Mouse (Mus musculus): ENCODE measurements around the gene Igsf11. TPM values are rescaled to one million over a fixed set of nuclear protein-coding genes. Genes with fewer than 3 reads are reported as not detected.

Gene Igsf11
- polyA plus RNA-seq, 1 experiment from 2014 or later: 1.5 TPM

- no peak for DNase-seq (ENCODE audit: low spot score)
- H3K36me3 ChIP-seq: no peaks in the 10 kb centered on the region
These were observed 17.0 kb downstream of the Igsf11 start for GRCm38 (mm10) chr16:38909506-38909905.

GRCm38 (mm10) chr16:38910088-38910487 lies 17.6 kb downstream of the Igsf11 start:
- Histone ChIP-seq H3K36me3 (no peaks in the 10 kb centered on the region), H3K4me1 (no peaks in the 10 kb centered on the region), H3K4me3 (no peak overlapping the region), H3K27me3 (ENCODE audit: low read depth, poor library complexity, severe bottlenecking) (peaks cover 10% of the 10 kb centered on the region; the same call in 1 of the 2 replicates), H3K27ac (replicated peaks) (no peak overlapping the region), H3K9me3 (replicated peaks) (no peaks in the 10 kb centered on the region)
- DNase-seq (ENCODE audit: low spot score): no peak
- 89% methylated on average over 8 of the region's 8 CpGs for WGBS

More at GRCm38 (mm10) chr16:38909506-38909905, 17.0 kb downstream of the Igsf11 start:
- peaks cover 13% of the 10 kb centered on the region for H3K27me3 ChIP-seq (ENCODE audit: low read depth, poor library complexity, severe bottlenecking)
- no peaks in the 10 kb centered on the region for H3K4me1 ChIP-seq
- H3K27ac ChIP-seq (replicated peaks): no peak overlapping the region
- 88% methylated on average over 12 of the region's 12 CpGs for WGBS
- H3K9me3 ChIP-seq (replicated peaks): no peaks in the 10 kb centered on the region
- H3K4me3 ChIP-seq: no peak overlapping the region

- H3K9me3 ChIP-seq (replicated peaks): no peaks in the 10 kb centered on the region
- no peak overlapping the region for H3K4me3 ChIP-seq
- H3K4me1 ChIP-seq: no peaks in the 10 kb centered on the region
- no peaks in the 10 kb centered on the region for H3K27me3 ChIP-seq (ENCODE audit: low read depth, poor library complexity, severe bottlenecking)
- 92% methylated on average over 4 of the region's 4 CpGs for WGBS
- no peak overlapping the region for H3K27ac ChIP-seq (replicated peaks)
- no peak for DNase-seq (ENCODE audit: low spot score)
- no peaks in the 10 kb centered on the region for H3K36me3 ChIP-seq
These were observed 23.0 kb downstream of the Igsf11 start for GRCm38 (mm10) chr16:38915451-38915850.

GRCm38 (mm10) chr16:38916053-38916786 lies 23.7 kb downstream of the Igsf11 start:
- Histone ChIP-seq H3K9me3 (replicated peaks) (no peaks in the 10 kb centered on the region), H3K36me3 (no peaks in the 10 kb centered on the region), H3K4me1 (no peaks in the 10 kb centered on the region), H3K4me3 (no peak overlapping the region), H3K27me3 (ENCODE audit: low read depth, poor library complexity, severe bottlenecking) (no peaks in the 10 kb centered on the region), H3K27ac (replicated peaks) (no peak overlapping the region)
- 90% methylated on average over 12 of the region's 12 CpGs for WGBS
- DNase-seq (ENCODE audit: low spot score): no peak

GRCm38 (mm10) chr16:38916885-38917284 lies 24.4 kb downstream of the Igsf11 start:
- no peak for DNase-seq (ENCODE audit: low spot score)
- H3K9me3 ChIP-seq (replicated peaks): no peaks in the 10 kb centered on the region
- no peak overlapping the region for H3K4me3 ChIP-seq
- H3K27me3 ChIP-seq (ENCODE audit: low read depth, poor library complexity, severe bottlenecking): no peaks in the 10 kb centered on the region
- no peaks in the 10 kb centered on the region for H3K36me3 ChIP-seq
- no peaks in the 10 kb centered on the region for H3K4me1 ChIP-seq
- H3K27ac ChIP-seq (replicated peaks): no peak overlapping the region
- WGBS: 84% methylated on average over 5 of the region's 5 CpGs

- Histone ChIP-seq H3K9me3 (replicated peaks) (no peaks in the 10 kb centered on the region), H3K27me3 (ENCODE audit: low read depth, poor library complexity, severe bottlenecking) (no peaks in the 10 kb centered on the region), H3K4me3 (no peak overlapping the region), H3K36me3 (no peaks in the 10 kb centered on the region), H3K27ac (replicated peaks) (no peak overlapping the region), H3K4me1 (no peaks in the 10 kb centered on the region)
- no peak for DNase-seq (ENCODE audit: low spot score)
- WGBS: 95% methylated on average over 2 of the region's 2 CpGs
These were observed 25.6 kb downstream of the Igsf11 start for GRCm38 (mm10) chr16:38918121-38918520.

GRCm38 (mm10) chr16:38920488-38920887 lies 28.0 kb downstream of the Igsf11 start:
- H3K36me3 ChIP-seq: no peaks in the 10 kb centered on the region

GRCm38 (mm10) chr16:38924940-38925339 lies 32.5 kb downstream of the Igsf11 start:
- WGBS: 83% methylated on average over 13 of the region's 13 CpGs
- Histone ChIP-seq H3K27me3 (ENCODE audit: low read depth, poor library complexity, severe bottlenecking) (no peaks in the 10 kb centered on the region), H3K27ac (replicated peaks) (no peak overlapping the region), H3K9me3 (replicated peaks) (no peaks in the 10 kb centered on the region), H3K4me1 (no peaks in the 10 kb centered on the region), H3K4me3 (no peak overlapping the region), H3K36me3 (no peaks in the 10 kb centered on the region)
- no peak for DNase-seq (ENCODE audit: low spot score)

More at GRCm38 (mm10) chr16:38920488-38920887, 28.0 kb downstream of the Igsf11 start:
- Histone ChIP-seq H3K27me3 (ENCODE audit: low read depth, poor library complexity, severe bottlenecking) (no peaks in the 10 kb centered on the region), H3K9me3 (replicated peaks) (no peaks in the 10 kb centered on the region), H3K4me1 (no peaks in the 10 kb centered on the region), H3K4me3 (no peak overlapping the region), H3K27ac (replicated peaks) (no peak overlapping the region)
- DNase-seq (ENCODE audit: low spot score): no peak
- 87% methylated on average over 5 of the region's 5 CpGs for WGBS

- no peaks in the 10 kb centered on the region for H3K9me3 ChIP-seq (replicated peaks)
- no peaks in the 10 kb centered on the region for H3K4me1 ChIP-seq
- WGBS: 85% methylated on average over 7 of the region's 7 CpGs
- H3K27me3 ChIP-seq (ENCODE audit: low read depth, poor library complexity, severe bottlenecking): no peaks in the 10 kb centered on the region
- H3K27ac ChIP-seq (replicated peaks): no peak overlapping the region
- no peak overlapping the region for H3K4me3 ChIP-seq
- no peaks in the 10 kb centered on the region for H3K36me3 ChIP-seq
- no peak for DNase-seq (ENCODE audit: low spot score)
These were observed 36.3 kb downstream of the Igsf11 start for GRCm38 (mm10) chr16:38928760-38929159.

- no peaks in the 10 kb centered on the region for H3K9me3 ChIP-seq (replicated peaks)
- no peaks in the 10 kb centered on the region for H3K4me1 ChIP-seq
- no peak overlapping the region for H3K4me3 ChIP-seq
- H3K27me3 ChIP-seq (ENCODE audit: low read depth, poor library complexity, severe bottlenecking): no peaks in the 10 kb centered on the region
- no peaks in the 10 kb centered on the region for H3K36me3 ChIP-seq
- DNase-seq (ENCODE audit: low spot score): no peak
- H3K27ac ChIP-seq (replicated peaks): no peak overlapping the region
- WGBS: 87% methylated on average over 6 of the region's 6 CpGs
These were observed 39.0 kb downstream of the Igsf11 start for GRCm38 (mm10) chr16:38931519-38931918.

GRCm38 (mm10) chr16:38940805-38941204 lies 48.3 kb downstream of the Igsf11 start:
- no peaks in the 10 kb centered on the region for H3K27me3 ChIP-seq (ENCODE audit: low read depth, poor library complexity, severe bottlenecking)
- H3K36me3 ChIP-seq: no peaks in the 10 kb centered on the region
- 69% methylated on average over 3 of the region's 3 CpGs for WGBS
- peaks cover 53% of the 10 kb centered on the region for H3K4me1 ChIP-seq
- H3K9me3 ChIP-seq (replicated peaks): no peaks in the 10 kb centered on the region; the same call in 1 of the 2 replicates
- no peak overlapping the region for H3K4me3 ChIP-seq
- no peak for DNase-seq (ENCODE audit: low spot score)
- peak overlapping the region; percentile 73 for H3K27ac ChIP-seq (replicated peaks)

GRCm38 (mm10) chr16:38941275-38941674 lies 48.8 kb downstream of the Igsf11 start:
- Histone ChIP-seq H3K9me3 (replicated peaks) (no peaks in the 10 kb centered on the region; the same call in 1 of the 2 replicates), H3K4me1 (peaks cover 58% of the 10 kb centered on the region), H3K4me3 (no peak overlapping the region), H3K27ac (replicated peaks) (peak overlapping the region; percentile 73), H3K27me3 (ENCODE audit: low read depth, poor library complexity, severe bottlenecking) (no peaks in the 10 kb centered on the region), H3K36me3 (no peaks in the 10 kb centered on the region)
- 33% methylated on average over 6 of the region's 6 CpGs for WGBS
- DNase-seq (ENCODE audit: low spot score): peak; percentile 55

- Histone ChIP-seq H3K27me3 (ENCODE audit: low read depth, poor library complexity, severe bottlenecking) (no peaks in the 10 kb centered on the region), H3K27ac (replicated peaks) (peak overlapping the region; percentile 46), H3K9me3 (replicated peaks) (no peaks in the 10 kb centered on the region), H3K36me3 (no peaks in the 10 kb centered on the region), H3K4me1 (peaks cover 77% of the 10 kb centered on the region), H3K4me3 (no peak overlapping the region)
- 46% methylated on average over 5 of the region's 5 CpGs for WGBS
- no peak for DNase-seq (ENCODE audit: low spot score)
These were observed 51.5 kb downstream of the Igsf11 start for GRCm38 (mm10) chr16:38943706-38944550.
